Mouse (Mus musculus): ENCODE data around the gene Hspa1l.
"Not testable (repeated sequence)": the region's sequence is repeated elsewhere in the genome, so short reads cannot be mapped to it uniquely, and the experiment has no call there.

Hspa1l gene

GRCm38 (mm10) chr17:34978239-34978638 is 5.7 kb downstream of the Hspa1l start:
- H3K36me3 ChIP-seq (ENCODE audit: control insufficient read depth, insufficient read depth, low read length, poor library complexity, severe bottlenecking): no peaks in the 10 kb centered on the region
- H3K27me3 ChIP-seq (ENCODE audit: control insufficient read depth, insufficient read depth, low read length, poor library complexity, severe bottlenecking): no peaks in the 10 kb centered on the region
- DNase-seq (ENCODE audit: low read depth, low spot score): no peak

DNA sequence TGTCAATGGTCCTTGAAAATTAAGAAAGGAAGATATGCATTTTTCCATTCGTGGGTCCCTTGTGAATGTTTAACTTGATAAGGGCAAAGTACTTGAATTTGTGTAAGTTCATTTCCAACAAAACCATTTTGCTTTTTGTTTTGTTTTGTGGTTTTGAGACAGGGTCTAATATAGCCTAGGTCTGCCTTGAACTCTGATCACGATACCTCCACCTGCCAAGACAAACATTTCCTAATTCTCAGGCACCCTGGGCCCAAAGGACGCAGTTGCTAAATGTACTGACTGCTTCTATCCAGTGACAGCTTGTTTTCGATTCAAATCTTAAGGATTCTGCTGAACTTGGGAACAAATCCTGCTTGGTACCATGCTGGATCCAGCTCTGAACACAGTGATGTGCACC is 7.1 kb downstream of the Hspa1l start:
- DNase-seq (ENCODE audit: low read depth, low spot score): no peak
- H3K36me3 ChIP-seq (ENCODE audit: control insufficient read depth, insufficient read depth, low read length, poor library complexity, severe bottlenecking): no peaks in the 10 kb centered on the region
- H3K27me3 ChIP-seq (ENCODE audit: control insufficient read depth, insufficient read depth, low read length, poor library complexity, severe bottlenecking): no peaks in the 10 kb centered on the region

GRCm38 (mm10) chr17:34980655-34981054 is 8.2 kb downstream of the Hspa1l start:
- Histone ChIP-seq H3K36me3 (ENCODE audit: control insufficient read depth, insufficient read depth, low read length, poor library complexity, severe bottlenecking) (no peaks in the 10 kb centered on the region), H3K27me3 (ENCODE audit: control insufficient read depth, insufficient read depth, low read length, poor library complexity, severe bottlenecking) (no peaks in the 10 kb centered on the region)
- peak; percentile 74 for DNase-seq (ENCODE audit: low read depth, low spot score)

GRCm38 (mm10) chr17:34981690-34982180 is 9.2 kb downstream of the Hspa1l start, which contains the start of gene Lsm2:
TSS of gene Lsm2 (plus strand) at chr17:34981862.
- DNase-seq (ENCODE audit: low read depth, low spot score): peak; percentile 95
- no peaks in the 10 kb centered on the region for H3K27me3 ChIP-seq (ENCODE audit: control insufficient read depth, insufficient read depth, low read length, poor library complexity, severe bottlenecking)
- H3K36me3 ChIP-seq (ENCODE audit: control insufficient read depth, insufficient read depth, low read length, poor library complexity, severe bottlenecking): no peaks in the 10 kb centered on the region; the same call in 1 of the 2 replicates

DNA sequence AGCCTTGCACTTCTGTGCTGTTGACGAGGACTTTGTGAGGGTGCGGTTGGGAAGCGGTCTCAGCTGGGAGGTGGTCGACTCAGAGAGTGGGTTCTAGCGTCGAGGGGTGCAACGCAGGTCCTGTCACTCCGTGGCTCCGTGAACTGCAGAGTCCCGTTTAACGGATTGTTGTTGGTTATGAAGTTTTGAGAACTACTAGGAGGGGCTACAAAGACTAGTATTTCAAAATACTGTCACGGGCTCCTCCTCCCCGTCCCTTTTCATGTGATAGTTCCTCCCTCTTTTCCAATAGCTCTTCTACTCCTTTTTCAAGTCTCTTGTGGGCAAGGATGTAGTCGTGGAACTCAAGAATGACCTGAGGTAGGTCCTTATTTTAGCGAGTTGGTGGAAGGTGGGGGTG is 9.8 kb downstream of the Hspa1l start:
- Histone ChIP-seq H3K27me3 (ENCODE audit: control insufficient read depth, insufficient read depth, low read length, poor library complexity, severe bottlenecking) (no peaks in the 10 kb centered on the region), H3K36me3 (ENCODE audit: control insufficient read depth, insufficient read depth, low read length, poor library complexity, severe bottlenecking) (no peaks in the 10 kb centered on the region; the same call in 1 of the 2 replicates)
- DNase-seq (ENCODE audit: low read depth, low spot score): no peak

GRCm38 (mm10) chr17:34984218-34984617 is 11.7 kb downstream of the Hspa1l start:
- peak; percentile 79 for DNase-seq (ENCODE audit: low read depth, low spot score)
- H3K27me3 ChIP-seq (ENCODE audit: control insufficient read depth, insufficient read depth, low read length, poor library complexity, severe bottlenecking): no peaks in the 10 kb centered on the region
- no peaks in the 10 kb centered on the region; the same call in 1 of the 2 replicates for H3K36me3 ChIP-seq (ENCODE audit: control insufficient read depth, insufficient read depth, low read length, poor library complexity, severe bottlenecking)

DNA sequence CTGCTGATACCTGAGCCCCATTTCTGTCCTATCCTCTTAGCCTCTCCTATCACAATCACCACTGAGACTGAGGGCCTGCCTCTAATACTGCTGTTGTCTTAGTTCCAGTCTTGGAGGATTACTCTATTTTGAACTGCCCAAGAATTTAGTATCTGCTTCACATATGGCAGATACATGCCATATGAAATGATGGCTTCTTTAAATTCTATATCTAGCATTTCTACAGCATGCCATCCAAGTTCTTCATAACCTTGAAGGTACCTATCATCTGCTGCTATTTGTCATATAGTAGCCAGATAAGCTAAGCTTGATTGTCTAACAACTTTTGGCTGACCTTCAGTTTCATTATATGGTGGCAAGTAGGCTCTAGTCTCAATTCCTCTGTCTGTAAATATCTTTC is 22.2 kb downstream of the Hspa1l start:
- DNase-seq (ENCODE audit: low read depth, low spot score): peak; percentile 36
- no peaks in the 10 kb centered on the region for H3K27me3 ChIP-seq (ENCODE audit: control insufficient read depth, insufficient read depth, low read length, poor library complexity, severe bottlenecking)

GRCm38 (mm10) chr17:34995192-34995591 is 22.7 kb downstream of the Hspa1l start:
- H3K36me3 ChIP-seq (ENCODE audit: control insufficient read depth, insufficient read depth, low read length, poor library complexity, severe bottlenecking): peaks cover 11% of the 10 kb centered on the region
- H3K27me3 ChIP-seq (ENCODE audit: control insufficient read depth, insufficient read depth, low read length, poor library complexity, severe bottlenecking); DNase-seq (ENCODE audit: low read depth, low spot score): not testable (repeated sequence)

More for the DNA sequence above, 22.2 kb downstream of the Hspa1l start:
- peaks cover 11% of the 10 kb centered on the region for H3K36me3 ChIP-seq (ENCODE audit: control insufficient read depth, insufficient read depth, low read length, poor library complexity, severe bottlenecking)

GRCm38 (mm10) chr17:34995927-34996326 is 23.4 kb downstream of the Hspa1l start:
- DNase-seq (ENCODE audit: low read depth, low spot score); H3K27me3 ChIP-seq (ENCODE audit: control insufficient read depth, insufficient read depth, low read length, poor library complexity, severe bottlenecking): not testable (repeated sequence)
- peaks cover 11% of the 10 kb centered on the region for H3K36me3 ChIP-seq (ENCODE audit: control insufficient read depth, insufficient read depth, low read length, poor library complexity, severe bottlenecking)

- Histone ChIP-seq H3K36me3 (ENCODE audit: control insufficient read depth, insufficient read depth, low read length, poor library complexity, severe bottlenecking) (peaks cover 11% of the 10 kb centered on the region), H3K27me3 (ENCODE audit: control insufficient read depth, insufficient read depth, low read length, poor library complexity, severe bottlenecking) (no peaks in the 10 kb centered on the region)
- DNase-seq (ENCODE audit: low read depth, low spot score): peak; percentile 33
These were observed 24.1 kb downstream of the Hspa1l start for GRCm38 (mm10) chr17:34996411-34997141.

GRCm38 (mm10) chr17:34997142-34997483 is 24.6 kb downstream of the Hspa1l start:
- peaks cover 11% of the 10 kb centered on the region for H3K36me3 ChIP-seq (ENCODE audit: control insufficient read depth, insufficient read depth, low read length, poor library complexity, severe bottlenecking)

DNA sequence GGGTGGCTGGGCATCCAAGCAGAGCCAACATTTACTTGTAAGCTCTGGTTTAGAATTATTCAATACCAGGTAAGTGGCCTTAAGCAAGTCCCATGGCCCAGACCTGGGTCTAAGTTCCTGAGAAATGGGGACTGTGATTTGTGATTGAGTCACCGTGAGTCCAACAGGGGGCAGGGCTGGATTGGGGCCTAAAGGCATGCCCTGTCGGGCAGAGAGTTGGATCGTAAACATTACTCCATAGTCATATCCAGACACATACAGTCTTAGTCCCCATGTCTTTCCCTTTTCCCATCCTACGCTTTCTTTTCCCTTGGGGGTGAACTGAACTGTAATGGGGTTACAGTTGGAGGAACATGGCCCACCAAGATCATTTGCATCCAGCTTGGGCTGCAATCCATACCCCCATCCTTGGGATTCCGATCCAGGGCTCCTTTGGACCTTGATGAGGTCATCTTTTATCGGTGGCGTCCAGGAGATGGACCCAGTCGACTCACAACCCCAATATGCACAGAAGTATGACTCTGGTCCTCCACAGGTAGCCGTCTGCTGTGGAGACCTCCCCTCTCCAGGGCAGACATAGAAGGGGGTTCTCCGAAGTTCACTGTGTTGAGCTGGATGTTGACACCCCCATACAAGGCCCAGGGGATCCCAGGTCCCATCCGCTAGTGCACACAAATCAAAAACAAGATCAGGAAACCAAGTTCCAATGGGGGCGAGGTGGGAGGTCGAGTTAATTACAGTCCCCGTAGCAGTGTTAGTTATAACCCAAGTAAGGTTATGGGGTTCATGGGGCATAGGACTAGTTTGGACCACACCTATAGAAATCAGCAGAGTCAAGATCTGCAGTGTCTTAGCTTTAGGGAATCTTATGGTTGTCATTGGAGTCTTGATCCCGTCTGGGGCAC is 26.3 kb downstream of the Hspa1l start:
- Histone ChIP-seq H3K36me3 (ENCODE audit: control insufficient read depth, insufficient read depth, low read length, poor library complexity, severe bottlenecking) (peaks cover 11% of the 10 kb centered on the region), H3K27me3 (ENCODE audit: control insufficient read depth, insufficient read depth, low read length, poor library complexity, severe bottlenecking) (no peaks in the 10 kb centered on the region)
- peak; percentile 28 for DNase-seq (ENCODE audit: low read depth, low spot score)

More at GRCm38 (mm10) chr17:34997142-34997483, 24.6 kb downstream of the Hspa1l start:
- no peaks in the 10 kb centered on the region for H3K27me3 ChIP-seq (ENCODE audit: control insufficient read depth, insufficient read depth, low read length, poor library complexity, severe bottlenecking)
- no peak for DNase-seq (ENCODE audit: low read depth, low spot score)

DNA sequence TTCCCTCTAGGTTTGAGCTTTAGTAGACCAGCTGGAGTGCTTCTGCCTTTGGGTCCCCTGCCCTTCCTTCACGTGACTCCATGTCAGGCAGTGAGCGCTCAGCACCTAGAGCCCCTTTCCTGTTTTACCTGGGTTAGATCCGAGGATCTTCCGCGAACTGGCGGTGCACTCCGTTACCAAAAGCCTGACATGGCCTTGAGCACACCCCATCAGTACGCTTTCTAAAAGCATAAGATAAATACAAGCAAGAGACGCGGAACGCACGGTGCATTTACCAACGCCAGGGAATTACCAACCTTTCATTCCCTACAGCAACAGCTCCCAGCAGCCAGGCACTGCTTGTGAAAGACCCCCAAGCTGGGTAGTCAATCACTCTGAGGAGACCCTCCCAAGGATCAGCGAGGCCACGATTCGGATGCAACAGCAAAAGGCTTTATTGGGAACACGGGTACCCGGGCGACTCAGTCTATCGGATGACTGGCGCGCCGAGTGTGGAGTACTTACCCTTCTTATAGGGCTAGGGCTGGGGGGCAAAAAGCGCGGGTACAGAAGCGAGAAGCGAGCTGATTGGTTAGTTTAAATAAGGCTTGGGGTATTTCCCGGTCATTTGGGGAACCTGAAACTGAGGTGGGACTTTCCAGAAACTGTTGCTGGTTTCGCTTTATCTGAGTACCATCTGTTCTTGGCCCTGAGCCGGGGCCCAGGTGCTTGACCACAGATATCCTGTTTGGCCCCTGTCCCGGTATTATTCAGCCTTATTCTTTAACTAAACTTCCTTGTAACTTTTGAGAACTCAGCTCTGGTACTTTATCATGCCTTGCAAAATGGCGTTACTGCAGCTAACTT is 27.6 kb downstream of the Hspa1l start:
- peaks cover 19% of the 10 kb centered on the region for H3K36me3 ChIP-seq (ENCODE audit: control insufficient read depth, insufficient read depth, low read length, poor library complexity, severe bottlenecking)
- not testable (repeated sequence) for H3K27me3 ChIP-seq (ENCODE audit: control insufficient read depth, insufficient read depth, low read length, poor library complexity, severe bottlenecking)
- DNase-seq (ENCODE audit: low read depth, low spot score): peak; percentile 83

DNA sequence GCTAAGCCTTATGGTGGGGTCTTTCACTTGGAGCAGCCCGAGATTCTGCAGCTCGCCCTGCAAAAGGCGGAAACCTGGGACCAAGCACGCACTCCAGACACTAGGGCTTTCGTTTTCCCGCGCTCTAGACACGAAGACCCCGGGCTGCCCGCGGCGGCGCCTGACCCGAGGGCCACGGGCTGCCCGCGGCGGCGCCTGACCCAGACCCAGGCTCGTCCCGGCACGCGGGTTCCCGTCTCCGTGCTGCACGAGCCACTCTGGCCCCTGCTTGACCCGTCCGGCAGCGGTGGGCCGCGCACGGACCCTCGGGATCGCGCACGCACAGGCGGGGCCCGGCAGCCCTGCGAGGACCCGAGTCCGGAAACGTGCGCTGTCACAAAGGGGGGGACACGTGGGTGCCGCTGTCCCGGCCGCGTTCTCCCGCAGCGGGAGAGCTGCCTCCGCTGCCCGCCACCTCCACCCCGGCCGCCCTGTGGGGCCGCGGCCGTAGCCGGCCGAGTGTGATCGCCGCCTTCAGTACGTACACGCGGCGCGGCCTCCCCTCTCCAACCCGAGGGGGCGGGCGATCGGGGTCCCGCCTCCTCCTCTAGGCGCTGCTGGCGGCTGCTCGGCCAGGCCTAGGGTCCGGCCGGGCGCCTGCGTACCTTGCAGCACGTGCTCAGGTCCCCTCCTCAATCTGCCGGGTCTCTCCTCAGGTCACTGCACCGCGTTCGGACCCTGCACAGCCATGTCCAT is 28.4 kb downstream of the Hspa1l start, which contains the start of gene Vars:
Gene Vars, plus strand, starts transcription at position 271 of the 735 bp plus-strand sequence.
- peaks cover 24% of the 10 kb centered on the region for H3K36me3 ChIP-seq (ENCODE audit: control insufficient read depth, insufficient read depth, low read length, poor library complexity, severe bottlenecking)
- peak; percentile 84 for DNase-seq (ENCODE audit: low read depth, low spot score)

More for the DNA sequence above, 28.4 kb downstream of the Hspa1l start, which contains the start of gene Vars:
- H3K27me3 ChIP-seq (ENCODE audit: control insufficient read depth, insufficient read depth, low read length, poor library complexity, severe bottlenecking): no peaks in the 10 kb centered on the region

Data from splenic B cell, adult 2 months (primary cell).